Mouse (Mus musculus) forebrain, embryonic 11.5 days (tissue): Measurements from ENCODE around the gene Per1. TPM values are rescaled to one million over a fixed set of nuclear protein-coding genes. Genes with fewer than 3 reads are reported as not detected.

ENCODE experiments used
- ATAC-seq: fragments of 200-750 bp; cut with Nextera tagmentation; replicated peaks from 2 replicates; pipeline ENCODE4 v1.8.0; 2017; ENCODE audit warnings: moderate TSS enrichment; ENCODE audit not compliant: low FRiP score
- DNase-seq: peaks from one replicate; pipeline ENCODE4 v3.0.0-alpha.2; 2017; ENCODE audit warnings: low spot score
- H3K27ac ChIP-seq: fragments of 300-500 bp; sonication (generic); 2 replicates; pipeline ENCODE4 v1.5.1; 2014; ENCODE audit warnings: low read depth, low read length
- H3K27me3 ChIP-seq: fragments of 300-500 bp; sonication (generic); 2 replicates; pipeline ENCODE4 v1.6.1; 2014; ENCODE audit warnings: mild to moderate bottlenecking, low read length, mixed read lengths; ENCODE audit not compliant: control insufficient read depth, insufficient read depth
- H3K36me3 ChIP-seq: fragments of 300-500 bp; sonication (generic); 2 replicates; pipeline ENCODE4 v1.6.1; 2014; ENCODE audit warnings: mild to moderate bottlenecking, low read length, moderate library complexity, mixed read lengths; ENCODE audit not compliant: control insufficient read depth, insufficient read depth
- H3K4me1 ChIP-seq: fragments of 300-500 bp; sonication (generic); replicated peaks from 2 replicates; pipeline ENCODE4 v1.6.1; 2014; ENCODE audit warnings: low read length, mixed read lengths; ENCODE audit not compliant: control insufficient read depth, insufficient read depth
- H3K4me2 ChIP-seq: fragments of 300-500 bp; sonication (generic); 2 replicates; pipeline ENCODE4 v1.6.1; 2014; ENCODE audit warnings: low read depth, mild to moderate bottlenecking, low read length, moderate library complexity, mixed read lengths; ENCODE audit not compliant: severe bottlenecking
- H3K4me3 ChIP-seq: fragments of 300-500 bp; sonication (generic); 2 replicates; pipeline ENCODE4 v1.5.1; 2014; ENCODE audit warnings: low read depth, low read length
- H3K9ac ChIP-seq: fragments of 300-500 bp; sonication (generic); 2 replicates; pipeline ENCODE4 v1.6.1; 2014; ENCODE audit warnings: low read length
- H3K9me3 ChIP-seq: fragments of 300-500 bp; sonication (generic); 2 replicates; pipeline ENCODE4 v1.6.1; 2016; ENCODE audit warnings: low read length, mixed read lengths; ENCODE audit not compliant: control insufficient read depth
- WGBS: fragments of 180-500 bp; shearing (Covaris S2); extraction: QIAGEN DNeasy Blood & Tissue Kit; methylation state at CpG from one replicate; pipeline ENCODE4 v1.1.7; 2014; 5-methylcytosine and 5-hydroxymethylcytosine counted together
- polyA plus RNA-seq: library from polyadenylated mRNA; unstranded; fragments of >200 nt; fragmentation: Nextera tagmentation; extraction: Ambion mirVana; gene quantifications from 2 replicates; pipeline ENCODE4 v1.2.1, GENCODE M21; 2014

The Per1 gene
- polyA plus RNA-seq: 8.2 and 10.0 TPM in 2 replicates

DNA sequence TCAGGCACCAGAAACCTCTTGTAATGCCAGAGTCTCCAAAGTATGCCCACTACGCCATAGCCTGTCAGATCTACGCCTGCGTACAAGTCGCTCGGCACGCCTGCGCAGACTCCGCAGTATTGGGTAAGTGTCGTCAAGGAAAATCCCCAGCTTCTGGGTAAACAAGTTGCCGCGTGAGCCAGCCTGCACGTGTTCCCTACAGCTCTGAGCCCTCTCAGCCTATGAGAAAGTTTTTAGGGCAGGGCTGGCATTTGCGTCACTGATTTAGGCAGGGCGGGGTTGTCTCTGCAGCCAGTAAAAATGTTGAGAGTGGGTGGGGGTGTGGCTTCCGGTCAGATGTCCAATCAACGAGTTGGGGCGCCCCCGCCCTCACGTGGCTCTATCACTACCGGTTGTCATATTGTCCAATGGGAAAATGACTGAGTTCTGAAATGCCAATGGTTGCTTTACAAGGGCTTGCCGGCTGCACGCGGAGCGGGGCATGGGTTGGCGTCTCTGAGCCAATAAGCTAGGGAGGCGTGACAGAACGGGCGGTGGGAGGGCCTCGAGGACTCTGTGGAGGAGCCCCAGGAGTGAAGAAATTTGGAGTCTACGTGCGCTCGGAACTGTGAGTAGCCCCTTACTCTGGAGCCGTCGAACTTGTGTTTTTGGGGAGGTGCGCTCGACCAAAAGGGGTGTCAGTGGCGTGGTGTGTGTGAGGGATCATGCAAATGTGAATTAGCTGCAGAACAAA is at the start of gene Per1:
Per1 (plus strand) TSS at position 521 of the 733 bp plus-strand sequence.
- H3K4me2 ChIP-seq: peak within 1 kb of the TSS; percentile 92
- 0% methylated on average over 37 of the region's 37 CpGs for WGBS
- H3K4me3 ChIP-seq: peak within 1 kb of the TSS; percentile 41
- peaks cover 34% of the 10 kb centered on the region for H3K4me1 ChIP-seq
- H3K36me3 ChIP-seq: no peaks in the 10 kb centered on the region; the same call in 1 of the 2 replicates
- H3K9ac ChIP-seq: peak within 1 kb of the TSS; percentile 46
- no peaks in the 10 kb centered on the region for H3K27me3 ChIP-seq
- peak within 1 kb of the TSS; percentile 55; the same call in 1 of the 2 replicates for H3K27ac ChIP-seq
- DNase-seq (peak; percentile 99), ATAC-seq (peak; percentile 91)
- H3K9me3 ChIP-seq: no peaks in the 10 kb centered on the region

GRCm38 (mm10) chr11:69045531-69046394 is 49.3 kb upstream of the Per1 start, which contains the start of gene Aurkb:
TSS of gene Aurkb (plus strand) at chr11:69045647.
- Histone ChIP-seq H3K4me1 (peaks cover 3% of the 10 kb centered on the region), H3K27ac (peak within 1 kb of the TSS; percentile 92), H3K27me3 (no peaks in the 10 kb centered on the region), H3K4me3 (peak within 1 kb of the TSS; percentile 85), H3K36me3 (peaks cover 6% of the 10 kb centered on the region; the same call in 1 of the 2 replicates), H3K4me2 (peak within 1 kb of the TSS; percentile 66), H3K9ac (peak within 1 kb of the TSS; percentile 93), H3K9me3 (no peaks in the 10 kb centered on the region)
- ATAC-seq (peak; percentile 75), DNase-seq (peak; percentile 93)
- under 1% methylated on average over 50 of the region's 54 CpGs for WGBS

DNA sequence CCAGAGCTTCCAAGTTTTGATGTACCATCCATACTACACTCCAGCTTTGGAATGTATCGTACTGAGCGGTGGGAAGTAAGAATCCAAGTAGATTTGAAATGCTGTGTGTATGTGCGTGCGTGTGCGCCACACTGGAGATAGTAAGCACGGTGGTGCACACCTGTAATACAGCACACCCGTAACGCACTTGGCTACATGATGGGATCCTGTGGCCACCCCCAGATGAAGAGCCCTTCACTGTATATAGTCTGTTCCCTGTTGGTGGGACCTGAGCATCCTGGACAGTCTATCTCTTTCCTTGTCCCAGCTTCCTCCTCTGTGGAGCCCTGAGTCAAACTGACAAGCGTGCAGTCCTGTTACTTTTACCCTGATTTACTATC is 48.6 kb upstream of the Per1 start:
- Histone ChIP-seq H3K4me1 (peaks cover 3% of the 10 kb centered on the region), H3K27ac (no peak overlapping the region), H3K4me3 (peak overlapping the region; percentile 85), H3K9ac (peak overlapping the region; percentile 93), H3K36me3 (peaks cover 6% of the 10 kb centered on the region; the same call in 1 of the 2 replicates), H3K27me3 (no peaks in the 10 kb centered on the region), H3K9me3 (no peaks in the 10 kb centered on the region), H3K4me2 (peak overlapping the region; percentile 66)
- WGBS: 20% methylated on average over 9 of the region's 9 CpGs
- ATAC-seq (no peak), DNase-seq (no peak)

- WGBS: 93% methylated on average over 12 of the region's 12 CpGs
- ATAC-seq (no peak), DNase-seq (no peak)
- 0 out of 2 replicates have a peak overlapping the region, but pooled peaks have one; percentile 0 for H3K9ac ChIP-seq
- H3K36me3 ChIP-seq: peaks cover 6% of the 10 kb centered on the region; the same call in 1 of the 2 replicates
- peak overlapping the region; percentile 85; the same call in 1 of the 2 replicates for H3K4me3 ChIP-seq
- peak overlapping the region; percentile 24; the same call in 1 of the 2 replicates for H3K4me2 ChIP-seq
- no peak overlapping the region for H3K27ac ChIP-seq
- H3K4me1 ChIP-seq: peaks cover 3% of the 10 kb centered on the region
- H3K27me3 ChIP-seq: no peaks in the 10 kb centered on the region
- H3K9me3 ChIP-seq: no peaks in the 10 kb centered on the region
Observed at GRCm38 (mm10) chr11:69047592-69047991, 47.4 kb upstream of the Per1 start.

DNA sequence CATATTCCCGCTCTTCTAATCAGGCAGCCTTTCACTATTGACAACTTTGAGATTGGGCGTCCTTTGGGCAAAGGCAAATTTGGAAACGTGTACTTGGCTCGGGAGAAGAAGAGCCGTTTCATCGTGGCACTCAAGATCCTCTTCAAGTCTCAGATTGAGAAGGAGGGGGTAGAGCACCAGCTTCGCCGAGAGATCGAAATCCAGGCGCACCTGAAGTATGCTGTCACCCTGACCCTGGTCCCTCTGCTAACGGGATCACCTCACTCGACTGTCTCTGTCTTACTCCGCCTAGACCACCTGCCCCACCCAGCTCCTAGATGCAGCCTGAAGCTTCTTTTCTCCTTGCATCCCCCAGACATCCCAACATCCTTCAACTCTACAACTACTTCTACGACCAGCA is 46.9 kb upstream of the Per1 start:
- H3K9ac ChIP-seq: no peak overlapping the region
- no peak for ATAC-seq

GRCm38 (mm10) chr11:69050748-69051147 is 44.3 kb upstream of the Per1 start:
- DNase-seq (no peak), ATAC-seq (no peak)
- no peak overlapping the region for H3K27ac ChIP-seq
- H3K9me3 ChIP-seq: no peaks in the 10 kb centered on the region
- peaks cover 6% of the 10 kb centered on the region; the same call in 1 of the 2 replicates for H3K36me3 ChIP-seq
- no peak overlapping the region for H3K4me3 ChIP-seq
- H3K27me3 ChIP-seq: no peaks in the 10 kb centered on the region
- no peak overlapping the region for H3K4me2 ChIP-seq
- WGBS: 83% methylated on average over 8 of the region's 8 CpGs
- H3K4me1 ChIP-seq: peaks cover 3% of the 10 kb centered on the region
- H3K9ac ChIP-seq: no peak overlapping the region

More for the DNA sequence above, 46.9 kb upstream of the Per1 start:
- no peak overlapping the region for H3K4me3 ChIP-seq
- peaks cover 3% of the 10 kb centered on the region for H3K4me1 ChIP-seq
- no peak overlapping the region for H3K27ac ChIP-seq
- no peak overlapping the region for H3K4me2 ChIP-seq
- WGBS: 94% methylated on average over 14 of the region's 14 CpGs
- no peaks in the 10 kb centered on the region for H3K9me3 ChIP-seq
- no peak for DNase-seq
- H3K27me3 ChIP-seq: no peaks in the 10 kb centered on the region
- peaks cover 6% of the 10 kb centered on the region; the same call in 1 of the 2 replicates for H3K36me3 ChIP-seq

- H3K4me2 ChIP-seq: no peak overlapping the region
- no peaks in the 10 kb centered on the region for H3K27me3 ChIP-seq
- peaks cover 6% of the 10 kb centered on the region; the same call in 1 of the 2 replicates for H3K36me3 ChIP-seq
- WGBS: 70% methylated on average over 4 of the region's 4 CpGs
- H3K27ac ChIP-seq: no peak overlapping the region
- no peaks in the 10 kb centered on the region for H3K9me3 ChIP-seq
- no peak overlapping the region for H3K4me3 ChIP-seq
- no peak for DNase-seq
- H3K9ac ChIP-seq: no peak overlapping the region
- no peak for ATAC-seq
- H3K4me1 ChIP-seq: peaks cover 2% of the 10 kb centered on the region
Observed at GRCm38 (mm10) chr11:69051771-69052170, 43.2 kb upstream of the Per1 start.

DNA sequence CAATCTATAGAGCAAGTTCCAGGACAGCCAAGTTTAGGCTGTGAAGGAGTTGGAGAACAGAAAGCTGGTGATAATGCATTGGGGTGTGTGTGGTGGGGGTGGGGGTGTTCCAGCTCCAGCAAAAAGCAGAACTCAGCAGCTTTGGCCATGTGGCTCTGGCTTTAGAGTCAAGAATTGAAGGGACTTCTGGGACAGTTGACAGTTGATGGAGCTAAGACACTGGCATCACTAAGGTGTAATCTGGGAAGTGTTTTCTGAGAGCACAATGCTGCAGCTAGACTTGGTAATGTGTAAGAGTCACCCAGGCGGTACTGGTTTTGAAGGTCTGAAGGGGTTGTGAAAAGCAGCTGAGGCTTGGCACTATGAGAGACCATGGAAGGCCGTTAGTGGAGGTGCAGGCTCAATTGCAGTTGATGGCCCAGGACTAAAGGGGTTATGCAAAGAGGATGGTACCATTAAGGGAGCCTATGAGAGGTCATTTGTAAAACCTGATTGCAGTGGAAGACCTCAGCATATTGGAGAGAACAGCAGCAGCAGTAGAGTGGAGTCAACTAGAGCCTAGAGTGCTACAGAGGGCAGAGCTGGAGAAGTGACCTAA is 42.1 kb upstream of the Per1 start:
- Histone ChIP-seq H3K4me2 (no peak overlapping the region), H3K27ac (no peak overlapping the region), H3K4me3 (no peak overlapping the region), H3K9me3 (no peaks in the 10 kb centered on the region), H3K27me3 (no peaks in the 10 kb centered on the region), H3K9ac (no peak overlapping the region), H3K4me1 (no peaks in the 10 kb centered on the region; the same call in 1 of the 2 replicates), H3K36me3 (peaks cover 6% of the 10 kb centered on the region; the same call in 1 of the 2 replicates)
- WGBS: 93% methylated on average over 2 of the region's 2 CpGs
- ATAC-seq (no peak), DNase-seq (no peak)
